Mouse (Mus musculus): ENCODE data around the gene Wdr20. TPM values are rescaled to one million over a fixed set of nuclear protein-coding genes. Genes with fewer than 3 reads are reported as not detected.

Gene Wdr20
- total and polyA plus RNA-seq, 3 experiments = 17.9 to 26.2 (median 22.8) TPM

- no peak overlapping the region for H3K9ac ChIP-seq (ENCODE audit: insufficient read depth, low read depth)
- peaks cover 6 to 34% of the 10 kb centered on the region in 2 experiments; a peak in 3 of 4 replicates for H3K4me1 ChIP-seq (ENCODE audit: control insufficient read depth in 1 of 2, insufficient read depth in 2 of 2)
- TF ChIP-seq NRF1 (IDR thresholded peaks at IDR 0.05; ENCODE audit: low read depth, low read length) (no peak), MAZ (IDR thresholded peaks at IDR 0.05; ENCODE audit: low read depth, low read length) (no peak), E2F4 (IDR thresholded peaks at IDR 0.05; ENCODE audit: insufficient replicate concordance, low read depth, low read length) (no peak), CTCF (conservative IDR thresholded peaks at IDR 0.05 in 1 of 2, IDR thresholded peaks at IDR 0.05 in 1 of 2; ENCODE audit: low read depth in 2 of 2, low read length in 2 of 2) (peak in 1 of 2 experiments; percentile 39; a peak in 2 of 4 replicates), SMC3 (IDR thresholded peaks at IDR 0.05; ENCODE audit: low read depth, low read length) (peak; percentile 12), MEF2A (IDR thresholded peaks at IDR 0.05; ENCODE audit: borderline replicate concordance, low read depth, low read length) (no peak), RAD21 (IDR thresholded peaks at IDR 0.05; ENCODE audit: low read depth, low read length) (peak; percentile 10), KAT2A (IDR thresholded peaks at IDR 0.05; ENCODE audit: insufficient replicate concordance, low read length) (no peak)
- no peak for DNase-seq (ENCODE audit: extremely low read depth)
- H3K27ac ChIP-seq (ENCODE audit: insufficient read depth, low read depth) = no peak overlapping the region
- H3K4me3 ChIP-seq (replicated peaks in 1 of 3; ENCODE audit: low read depth in 2 of 3, low read length in 2 of 3, poor library complexity in 1 of 3) = no peak overlapping the region
- H3K27me3 ChIP-seq (replicated peaks) = no peaks in the 10 kb centered on the region
- no peaks in the 10 kb centered on the region for H3K9me3 ChIP-seq (replicated peaks; ENCODE audit: low read length)
- dilution Hi-C loops (cut with MboI; ENCODE audit: extremely low pct_ligation_motif_present, extremely low pct_unique_long_range_greater_than_20kb, low sequenced_read_pairs) (no loop called here), in situ Hi-C loops (cut with MboI; ENCODE audit: low pct_ligation_motif_present, low pct_unique_long_range_greater_than_20kb, low sequenced_read_pairs) (no loop called here)
- no peaks in the 10 kb centered on the region for H3K36me3 ChIP-seq (replicated peaks in 1 of 2; ENCODE audit: control insufficient read depth in 1 of 2, insufficient read depth in 1 of 2, low read length in 1 of 2)
- no peak overlapping the region for H3K4me2 ChIP-seq (ENCODE audit: insufficient read depth, low read depth, poor library complexity, severe bottlenecking)
- H3K79me2 ChIP-seq (replicated peaks; ENCODE audit: control insufficient read depth, extremely low read depth, insufficient read depth, poor library complexity, severe bottlenecking) = no peaks in the 10 kb centered on the region
Observed at GRCm38 (mm10) chr12:110821787-110822186, 84.0 kb downstream of the Wdr20 start.

- in situ Hi-C loops (cut with MboI; ENCODE audit: low pct_ligation_motif_present, low pct_unique_long_range_greater_than_20kb, low sequenced_read_pairs) = no loop called here
- H3K4me3 ChIP-seq (replicated peaks in 1 of 3; ENCODE audit: low read depth in 2 of 3, low read length in 2 of 3, poor library complexity in 1 of 3) = no peak overlapping the region
- no peak overlapping the region for H3K27ac ChIP-seq (ENCODE audit: insufficient read depth, low read depth)
- H3K4me2 ChIP-seq (ENCODE audit: insufficient read depth, low read depth, poor library complexity, severe bottlenecking) = no peak overlapping the region
- no peak for TF ChIP-seq MXI1 (IDR thresholded peaks at IDR 0.05; ENCODE audit: low read depth, low read length)
- TF ChIP-seq CHD2 (IDR thresholded peaks at IDR 0.05; ENCODE audit: low read length) = no peak
- TF ChIP-seq JUN (IDR thresholded peaks at IDR 0.05; ENCODE audit: insufficient read depth, low read depth, low read length) = no peak
- no peak for TF ChIP-seq ETS1 (conservative IDR thresholded peaks at IDR 0.05; ENCODE audit: low read depth, low read length)
- no peak for TF ChIP-seq ZNF384 (IDR thresholded peaks at IDR 0.05; ENCODE audit: low read depth, low read length)
- TF ChIP-seq UBTF (IDR thresholded peaks at IDR 0.05; ENCODE audit: low read depth, low read length) = no peak
- TF ChIP-seq MAX (IDR thresholded peaks at IDR 0.05; ENCODE audit: low read length) = no peak
- no peak for TF ChIP-seq ZKSCAN1 (IDR thresholded peaks at IDR 0.05; ENCODE audit: borderline replicate concordance, low read depth, low read length)
- TF ChIP-seq HCFC1 (IDR thresholded peaks at IDR 0.05; ENCODE audit: low read depth, low read length) = no peak
- peaks cover 6 to 34% of the 10 kb centered on the region in 2 experiments; a peak in 3 of 4 replicates for H3K4me1 ChIP-seq (ENCODE audit: control insufficient read depth in 1 of 2, insufficient read depth in 2 of 2)
- dilution Hi-C loops (cut with MboI; ENCODE audit: extremely low pct_ligation_motif_present, extremely low pct_unique_long_range_greater_than_20kb, low sequenced_read_pairs) = no loop called here
- no peaks in the 10 kb centered on the region for H3K79me2 ChIP-seq (replicated peaks; ENCODE audit: control insufficient read depth, extremely low read depth, insufficient read depth, poor library complexity, severe bottlenecking)
- no peaks in the 10 kb centered on the region for H3K27me3 ChIP-seq (replicated peaks)
- no peak for DNase-seq (ENCODE audit: extremely low read depth)
- H3K9me3 ChIP-seq (replicated peaks; ENCODE audit: low read length) = no peaks in the 10 kb centered on the region
- no peaks in the 10 kb centered on the region for H3K36me3 ChIP-seq (replicated peaks in 1 of 2; ENCODE audit: control insufficient read depth in 1 of 2, insufficient read depth in 1 of 2, low read length in 1 of 2)
- H3K9ac ChIP-seq (ENCODE audit: insufficient read depth, low read depth) = no peak overlapping the region
Observed at GRCm38 (mm10) chr12:110822366-110822765, 84.6 kb downstream of the Wdr20 start.

Data from CH12.LX (cell line).